Mouse (Mus musculus): ENCODE measurements at regions not wholly inside any gene's neighbourhood (a gene's known extent, or its start where the extent isn't known, plus 50 kb on each side); places are given as distances from the start of the nearest gene placed in this dataset.

GRCm38 (mm10) chr15:51363391-51363790 is 2521.3 kb upstream of the Gm7489 start:
- TF ChIP-seq CTCF (IDR thresholded peaks at IDR 0.05; ENCODE audit: low read depth), result no peak
- Histone ChIP-seq H3K27me3 (replicated peaks; ENCODE audit: control insufficient read depth, insufficient read depth, low read length) (no peaks in the 10 kb centered on the region), H3K36me3 (ENCODE audit: control insufficient read depth, insufficient read depth) (no peaks in the 10 kb centered on the region), H3K9ac (ENCODE audit: low read depth, low read length) (no peak overlapping the region), H3K4me3 (ENCODE audit: low read depth, low read length) (no peak overlapping the region), H3K27ac (ENCODE audit: low read depth, low read length) (no peak overlapping the region), H3K4me1 (replicated peaks; ENCODE audit: control insufficient read depth, insufficient read depth, low read length) (no peaks in the 10 kb centered on the region), H3K4me2 (replicated peaks; ENCODE audit: low read depth) (no peak overlapping the region), H3K9me3 (ENCODE audit: control insufficient read depth) (no peaks in the 10 kb centered on the region)
- 54% methylated on average over 7 of the region's 7 CpGs for WGBS
- ATAC-seq, result no peak

GRCm38 (mm10) chr15:51371162-51371561 is 2513.5 kb upstream of the Gm7489 start:
- no peak overlapping the region for H3K4me3 ChIP-seq (ENCODE audit: low read depth, low read length)
- no peak for TF ChIP-seq CTCF (IDR thresholded peaks at IDR 0.05; ENCODE audit: low read depth)
- H3K9ac ChIP-seq (ENCODE audit: low read depth, low read length), result no peak overlapping the region
- no peak overlapping the region for H3K4me2 ChIP-seq (replicated peaks; ENCODE audit: low read depth)
- H3K27ac ChIP-seq (ENCODE audit: low read depth, low read length), result no peak overlapping the region
- no peaks in the 10 kb centered on the region for H3K36me3 ChIP-seq (ENCODE audit: control insufficient read depth, insufficient read depth)
- no peak for ATAC-seq
- H3K9me3 ChIP-seq (ENCODE audit: control insufficient read depth), result no peaks in the 10 kb centered on the region
- H3K27me3 ChIP-seq (replicated peaks; ENCODE audit: control insufficient read depth, insufficient read depth, low read length), result no peaks in the 10 kb centered on the region
- no peaks in the 10 kb centered on the region for H3K4me1 ChIP-seq (replicated peaks; ENCODE audit: control insufficient read depth, insufficient read depth, low read length)

GRCm38 (mm10) chr15:51390383-51390782 is 2494.3 kb upstream of the Gm7489 start:
- TF ChIP-seq CTCF (IDR thresholded peaks at IDR 0.05; ENCODE audit: low read depth), result no peak
- Histone ChIP-seq H3K27ac (ENCODE audit: low read depth, low read length) (no peak overlapping the region), H3K9me3 (ENCODE audit: control insufficient read depth) (no peaks in the 10 kb centered on the region), H3K9ac (ENCODE audit: low read depth, low read length) (no peak overlapping the region), H3K4me1 (replicated peaks; ENCODE audit: control insufficient read depth, insufficient read depth, low read length) (no peaks in the 10 kb centered on the region), H3K4me3 (ENCODE audit: low read depth, low read length) (no peak overlapping the region), H3K27me3 (replicated peaks; ENCODE audit: control insufficient read depth, insufficient read depth, low read length) (no peaks in the 10 kb centered on the region), H3K4me2 (replicated peaks; ENCODE audit: low read depth) (no peak overlapping the region), H3K36me3 (ENCODE audit: control insufficient read depth, insufficient read depth) (no peaks in the 10 kb centered on the region)
- ATAC-seq, result no peak
- WGBS, result 84% methylated on average over 2 of the region's 2 CpGs

DNA sequence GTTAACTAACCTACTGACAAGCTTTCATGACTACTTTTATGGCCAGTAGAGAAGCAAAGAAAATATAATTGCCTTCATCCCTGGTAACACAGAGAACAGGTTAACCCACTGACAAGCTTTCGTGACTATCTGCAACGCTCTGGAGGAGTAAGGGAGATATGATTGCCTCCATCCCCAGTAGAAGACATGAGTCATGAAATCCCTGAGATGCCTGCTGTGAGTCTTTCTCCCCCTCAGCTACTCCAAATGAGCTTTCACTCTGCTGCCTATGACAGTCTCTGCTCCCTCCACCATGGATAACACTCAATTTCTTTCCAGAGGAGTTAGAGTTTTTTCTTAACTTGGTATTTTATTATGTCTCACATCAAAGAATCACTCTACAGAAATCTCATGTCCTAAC is 2493.4 kb upstream of the Gm7489 start:
- no peaks in the 10 kb centered on the region for H3K9me3 ChIP-seq (ENCODE audit: control insufficient read depth)
- H3K36me3 ChIP-seq (ENCODE audit: control insufficient read depth, insufficient read depth), result no peaks in the 10 kb centered on the region
- no peak overlapping the region for H3K4me2 ChIP-seq (replicated peaks; ENCODE audit: low read depth)
- no peak for TF ChIP-seq CTCF (IDR thresholded peaks at IDR 0.05; ENCODE audit: low read depth)
- H3K4me3 ChIP-seq (ENCODE audit: low read depth, low read length), result no peak overlapping the region
- H3K9ac ChIP-seq (ENCODE audit: low read depth, low read length), result no peak overlapping the region
- H3K4me1 ChIP-seq (replicated peaks; ENCODE audit: control insufficient read depth, insufficient read depth, low read length), result no peaks in the 10 kb centered on the region
- H3K27me3 ChIP-seq (replicated peaks; ENCODE audit: control insufficient read depth, insufficient read depth, low read length), result no peaks in the 10 kb centered on the region
- no peak overlapping the region for H3K27ac ChIP-seq (ENCODE audit: low read depth, low read length)
- WGBS, result 89% methylated on average over 2 of the region's 2 CpGs
- no peak for ATAC-seq

DNA sequence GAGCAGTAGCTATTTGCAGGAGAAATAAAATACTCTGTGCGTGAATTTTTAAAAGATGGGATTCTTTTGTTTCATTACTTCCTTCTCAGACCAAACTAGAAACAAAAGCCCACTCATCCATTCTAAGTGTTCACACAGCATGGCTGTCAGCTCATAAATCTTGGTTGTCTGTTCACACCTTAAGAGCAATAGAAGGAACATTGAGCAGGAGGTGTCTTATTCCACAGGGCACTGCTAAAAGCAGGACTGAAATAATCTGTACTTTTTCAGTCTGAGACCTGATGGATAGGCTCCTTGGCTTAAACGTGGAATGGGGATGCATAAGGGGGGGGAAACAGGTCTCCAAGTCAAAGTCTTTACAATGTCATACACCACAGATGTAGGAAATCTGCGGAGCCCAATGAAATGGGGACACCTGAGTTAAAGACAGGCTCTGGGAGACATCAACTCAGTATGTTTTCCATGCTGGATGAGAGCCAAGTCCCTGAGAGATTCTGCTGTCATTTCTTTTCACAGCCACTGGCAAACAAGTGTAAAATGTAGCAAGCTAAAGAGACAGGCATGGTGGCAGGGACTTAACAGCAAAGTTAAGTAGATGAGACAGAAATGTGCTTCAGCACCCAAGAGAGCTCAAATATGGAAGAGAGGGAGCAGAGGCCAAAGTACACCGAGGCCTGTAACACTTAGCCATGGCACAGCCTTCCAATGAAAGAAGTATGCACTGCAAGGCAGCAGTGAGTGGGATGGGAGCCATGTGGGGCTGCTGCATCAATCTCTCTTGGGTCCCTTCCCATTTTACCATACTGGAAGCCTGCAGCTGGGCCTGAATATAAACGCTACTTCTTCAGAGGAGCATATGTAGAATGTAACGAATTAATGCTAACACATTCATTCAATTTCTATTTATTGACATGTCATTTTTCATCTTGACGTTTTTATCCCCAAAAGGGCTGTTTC is 2492.0 kb upstream of the Gm7489 start:
- Histone ChIP-seq H3K4me3 (ENCODE audit: low read depth, low read length) (no peak overlapping the region), H3K27me3 (replicated peaks; ENCODE audit: control insufficient read depth, insufficient read depth, low read length) (no peaks in the 10 kb centered on the region), H3K4me2 (replicated peaks; ENCODE audit: low read depth) (no peak overlapping the region), H3K27ac (ENCODE audit: low read depth, low read length) (no peak overlapping the region), H3K36me3 (ENCODE audit: control insufficient read depth, insufficient read depth) (no peaks in the 10 kb centered on the region), H3K9me3 (ENCODE audit: control insufficient read depth) (no peaks in the 10 kb centered on the region), H3K9ac (ENCODE audit: low read depth, low read length) (no peak overlapping the region), H3K4me1 (replicated peaks; ENCODE audit: control insufficient read depth, insufficient read depth, low read length) (no peaks in the 10 kb centered on the region)
- TF ChIP-seq CTCF (IDR thresholded peaks at IDR 0.05; ENCODE audit: low read depth), result no peak
- WGBS, result 64% methylated on average over 7 of the region's 7 CpGs
- no peak for ATAC-seq

- H3K9ac ChIP-seq (ENCODE audit: low read depth, low read length), result no peak overlapping the region
- no peaks in the 10 kb centered on the region for H3K4me1 ChIP-seq (replicated peaks; ENCODE audit: control insufficient read depth, insufficient read depth, low read length)
- no peaks in the 10 kb centered on the region for H3K36me3 ChIP-seq (ENCODE audit: control insufficient read depth, insufficient read depth)
- no peak overlapping the region for H3K4me3 ChIP-seq (ENCODE audit: low read depth, low read length)
- no peak overlapping the region for H3K27ac ChIP-seq (ENCODE audit: low read depth, low read length)
- WGBS, result 77% methylated on average over 8 of the region's 8 CpGs
- H3K27me3 ChIP-seq (replicated peaks; ENCODE audit: control insufficient read depth, insufficient read depth, low read length), result no peaks in the 10 kb centered on the region
- H3K4me2 ChIP-seq (replicated peaks; ENCODE audit: low read depth), result no peak overlapping the region
- no peak for ATAC-seq
- TF ChIP-seq CTCF (IDR thresholded peaks at IDR 0.05; ENCODE audit: low read depth), result no peak
- H3K9me3 ChIP-seq (ENCODE audit: control insufficient read depth), result no peaks in the 10 kb centered on the region
Observed at GRCm38 (mm10) chr15:51395961-51396360, 2488.7 kb upstream of the Gm7489 start.
